ENCODE assay signal across 8 mouse cellular contexts in genomic region chr11:78696777-78697752, GRCm38 (mm10). TPM values are rescaled to one million over a fixed set of nuclear protein-coding genes. Genes with fewer than 3 reads are reported as not detected.
A peak's percentile ranks its signal among the peaks of the same experiment; 100 is the strongest.
DNase-seq lines count a peak whose midpoint lies in the region; ATAC-seq lines count a peak whose summit lies in the region.

Nlk (minus strand) TSS chr11:78697373.

- ATAC-seq in hindbrain, embryonic 16.5 days = peak; percentile 99

- WGBS in hindbrain, embryonic 16.5 days = 0% methylated on average over 44 of the region's 65 CpGs
- WGBS in macrophage (ENCODE audit: missing documents) = 1% methylated on average over 50 of the region's 65 CpGs

- no peaks in the 10 kb centered on the region for H3K36me3 ChIP-seq in hindbrain, embryonic 16.5 days (ENCODE audit: control insufficient read depth, insufficient read depth, low read length)
- no peaks in the 10 kb centered on the region for H3K36me3 ChIP-seq in macrophage (ENCODE audit: inconsistent target)

- H3K9ac ChIP-seq in hindbrain, embryonic 16.5 days (ENCODE audit: low read depth, low read length) = peak within 1 kb of the TSS; percentile 80

- peaks cover 35% of the 10 kb centered on the region for H3K4me1 ChIP-seq in hindbrain, embryonic 16.5 days (ENCODE audit: control insufficient read depth, insufficient read depth, low read depth, low read length)

- H3K4me2 ChIP-seq in hindbrain, embryonic 16.5 days (ENCODE audit: low read length) = peak within 1 kb of the TSS; percentile 75

- peak within 1 kb of the TSS; percentile 66 for H3K4me3 ChIP-seq in hindbrain, embryonic 16.5 days (ENCODE audit: low read length)
- H3K4me3 ChIP-seq in macrophage (ENCODE audit: inconsistent target) = peak within 1 kb of the TSS; percentile 78

- no peaks in the 10 kb centered on the region for H3K9me3 ChIP-seq in hindbrain, embryonic 16.5 days (ENCODE audit: control insufficient read depth, low read length)

- peaks cover 31% of the 10 kb centered on the region; the same call in 1 of the 2 replicates for H3K79me2 ChIP-seq in macrophage (ENCODE audit: inconsistent target)

- H3K27me3 ChIP-seq in hindbrain, embryonic 16.5 days (replicated peaks; ENCODE audit: control insufficient read depth, insufficient read depth, low read length) = no peaks in the 10 kb centered on the region

- H3K27ac ChIP-seq in hindbrain, embryonic 16.5 days (ENCODE audit: low read depth, low read length) = peak within 1 kb of the TSS; percentile 94
- peak within 1 kb of the TSS; percentile 49 for H3K27ac ChIP-seq in macrophage

- DNase-seq in WW6 (ENCODE audit: low read depth, low spot score) = peak; percentile 99
- DNase-seq in cerebellum, postnatal 4 days (ENCODE audit: low spot score in 2 of 2) = peak; percentile 97 to 99
- DNase-seq in gastrocnemius, adult 18-20 months (ENCODE audit: low spot score) = peak; percentile 100
- peak; percentile 99 to 100 for DNase-seq in left cerebral cortex, adult 18-20 months (ENCODE audit: low spot score in 2 of 2)
- peak; percentile 100 for DNase-seq in right cerebral cortex, adult 18-20 months
- DNase-seq in urinary bladder, postnatal 10 days (ENCODE audit: low spot score) = peak; percentile 97

RNA-seq across cellular contexts. Expression of gene Nlk, which starts in this region (rescaled TPM):
- 1 to 10 TPM; 7.3 to 9.6 TPM for total RNA-seq in gastrocnemius, adult 18-20 months (2021)
- 19.4 and 20.7 TPM in 2 replicates for polyA plus RNA-seq in hindbrain, embryonic 16.5 days (2015; fragmentation: Nextera tagmentation; extraction: Ambion mirVana)
- 100 to 1,000 TPM; 103 to 113 TPM for total RNA-seq in left cerebral cortex, adult 18-20 months (2021)
- total RNA-seq in macrophage (2018; cell fraction: chromatin; rRNA removed) = 10 to 100 TPM; 11.9 to 62.4 (median 41.6) TPM
- total RNA-seq in macrophage (2018; cell fraction: cytosol; rRNA removed) = 10 to 100 TPM; 11.4 to 25.1 (median 17.5) TPM
- total RNA-seq in macrophage (2018; cell fraction: nucleus; rRNA removed) = 10 to 100 TPM; 21.0 to 68.0 (median 41.7) TPM
- polyA plus RNA-seq in macrophage (2018) = 12.9 to 23.2 TPM (median 16.9 TPM) in 3 replicates

Comparison
In these comparisons a context has a peak if more than half of its experiments do, and no peak if none do; other contexts are left out.
1. Peak in every context shown above with its lines: DNase-seq, ATAC-seq, H3K4me3 ChIP-seq and H3K27ac ChIP-seq.
2. RNA of gene Nlk (total RNA-seq): 103 to 113 TPM in left cerebral cortex, adult 18-20 months; 7.3 to 9.6 TPM in gastrocnemius, adult 18-20 months; every median in the first group is over 4 times any median in the second.